Mouse (Mus musculus): ENCODE measurements around the gene Ythdf1. TPM values are rescaled to one million over a fixed set of nuclear protein-coding genes. Genes with fewer than 3 reads are reported as not detected.
A peak's percentile ranks its signal among the peaks of the same experiment; 100 is the strongest.

Gene Ythdf1
- 10 to 100 TPM; 54.8 to 66.4 TPM for total RNA-seq (2021)

DNA sequence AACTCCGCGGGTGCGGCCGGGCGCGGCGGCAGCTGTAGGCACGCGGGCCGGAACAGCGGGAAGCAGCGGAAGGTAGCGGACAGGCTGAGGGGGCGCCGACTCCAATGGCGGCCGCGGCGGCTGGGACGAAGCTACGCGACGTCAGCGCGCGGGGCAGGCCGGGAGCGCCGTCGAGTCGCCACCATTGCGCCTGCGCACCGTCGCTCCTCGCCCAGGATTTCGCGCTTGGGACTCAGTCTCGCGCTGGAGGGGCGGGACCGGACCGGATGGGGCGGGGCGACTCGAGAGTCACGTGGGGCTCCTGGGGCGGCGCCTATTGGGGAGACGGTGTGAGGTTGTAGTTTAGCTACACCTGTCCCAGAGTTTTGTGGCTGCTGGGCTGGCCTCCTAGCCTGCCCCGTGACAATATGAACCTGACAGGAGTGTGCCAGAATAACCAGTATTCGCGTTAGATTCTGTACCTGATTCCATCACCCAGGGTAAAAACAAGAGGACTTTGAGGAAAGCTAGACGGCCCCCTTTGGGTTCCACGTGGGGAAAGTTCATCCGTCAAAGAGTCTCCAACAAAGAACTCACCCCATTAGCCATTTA is at the start of gene Ythdf1:
TSS of gene Ythdf1 (minus strand) at position 140 of the 591 bp plus-strand sequence.
- intact Hi-C loops (cut with DNase I), result loop anchor here (10.0 kb wide), 1 partner anchor 144 kb away; no protein-coding TSS in a partner anchor
- DNase-seq, result peak; percentile 99

GRCm38 (mm10) chr2:180967010-180967763 is 46.4 kb upstream of the Ythdf1 start, which contains the start of gene Arfgap1:
Arfgap1 (plus strand) TSS chr2:180967225.
- intact Hi-C loops (cut with DNase I), result no loop called here
- peak; percentile 95 for DNase-seq

- peak; percentile 26 for DNase-seq
- intact Hi-C loops (cut with DNase I), result no loop called here
These were observed 45.5 kb upstream of the Ythdf1 start for GRCm38 (mm10) chr2:180966092-180966882.

GRCm38 (mm10) chr2:180963956-180964355 is 43.2 kb upstream of the Ythdf1 start:
- DNase-seq, result peak; percentile 81
- intact Hi-C loops (cut with DNase I), result loop anchor here (5.0 kb wide), 1 partner anchor 37 kb away; the partner anchor contains the start of gene Birc7

DNA sequence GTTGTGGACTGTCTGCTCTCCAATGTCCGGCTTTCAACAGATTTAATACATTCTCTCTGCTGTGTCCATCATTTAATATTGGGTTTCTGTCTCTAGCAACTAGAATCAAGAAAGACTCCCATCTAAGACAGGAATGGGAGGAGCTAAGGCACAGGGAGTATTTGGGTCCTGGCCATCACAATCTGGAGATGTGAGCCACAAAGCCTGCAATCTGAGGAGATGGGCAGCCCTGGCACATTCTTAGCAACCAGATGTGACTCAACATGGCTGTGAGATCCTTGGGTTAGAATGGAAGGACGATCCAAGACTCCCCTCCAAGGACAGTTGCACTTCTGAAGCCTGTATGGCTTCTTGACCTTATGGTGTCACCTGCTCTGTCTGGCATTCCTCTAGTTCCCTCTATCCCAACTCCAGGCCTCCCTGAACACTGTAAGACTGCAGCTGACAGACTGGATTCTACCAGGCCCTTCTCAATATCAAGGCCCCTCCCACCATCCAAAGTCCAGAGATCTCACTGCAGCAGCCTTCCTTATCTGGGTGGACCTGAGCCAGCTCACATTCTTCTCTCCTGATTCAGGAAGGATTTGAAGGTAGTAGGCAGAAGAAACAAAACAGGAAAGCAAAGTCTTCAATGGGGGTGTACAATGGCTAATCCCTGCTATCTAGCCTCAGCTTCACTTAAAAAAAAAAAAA is 42.0 kb upstream of the Ythdf1 start:
- intact Hi-C loops (cut with DNase I), result loop anchor here (5.0 kb wide), 1 partner anchor 35 kb away; the partner anchor contains the start of gene Birc7

GRCm38 (mm10) chr2:180960187-180960586 is 39.4 kb upstream of the Ythdf1 start:
- DNase-seq, result no peak
- intact Hi-C loops (cut with DNase I), result loop anchor here (5.0 kb wide), 1 partner anchor 33 kb away; the partner anchor contains the start of gene Birc7

More for the DNA sequence above, 42.0 kb upstream of the Ythdf1 start:
- DNase-seq, result no peak

GRCm38 (mm10) chr2:180959605-180960004 is 38.9 kb upstream of the Ythdf1 start:
- intact Hi-C loops (cut with DNase I), result loop anchor here (5.0 kb wide), 1 partner anchor 32 kb away; the partner anchor contains the start of gene Birc7
- no peak for DNase-seq

DNA sequence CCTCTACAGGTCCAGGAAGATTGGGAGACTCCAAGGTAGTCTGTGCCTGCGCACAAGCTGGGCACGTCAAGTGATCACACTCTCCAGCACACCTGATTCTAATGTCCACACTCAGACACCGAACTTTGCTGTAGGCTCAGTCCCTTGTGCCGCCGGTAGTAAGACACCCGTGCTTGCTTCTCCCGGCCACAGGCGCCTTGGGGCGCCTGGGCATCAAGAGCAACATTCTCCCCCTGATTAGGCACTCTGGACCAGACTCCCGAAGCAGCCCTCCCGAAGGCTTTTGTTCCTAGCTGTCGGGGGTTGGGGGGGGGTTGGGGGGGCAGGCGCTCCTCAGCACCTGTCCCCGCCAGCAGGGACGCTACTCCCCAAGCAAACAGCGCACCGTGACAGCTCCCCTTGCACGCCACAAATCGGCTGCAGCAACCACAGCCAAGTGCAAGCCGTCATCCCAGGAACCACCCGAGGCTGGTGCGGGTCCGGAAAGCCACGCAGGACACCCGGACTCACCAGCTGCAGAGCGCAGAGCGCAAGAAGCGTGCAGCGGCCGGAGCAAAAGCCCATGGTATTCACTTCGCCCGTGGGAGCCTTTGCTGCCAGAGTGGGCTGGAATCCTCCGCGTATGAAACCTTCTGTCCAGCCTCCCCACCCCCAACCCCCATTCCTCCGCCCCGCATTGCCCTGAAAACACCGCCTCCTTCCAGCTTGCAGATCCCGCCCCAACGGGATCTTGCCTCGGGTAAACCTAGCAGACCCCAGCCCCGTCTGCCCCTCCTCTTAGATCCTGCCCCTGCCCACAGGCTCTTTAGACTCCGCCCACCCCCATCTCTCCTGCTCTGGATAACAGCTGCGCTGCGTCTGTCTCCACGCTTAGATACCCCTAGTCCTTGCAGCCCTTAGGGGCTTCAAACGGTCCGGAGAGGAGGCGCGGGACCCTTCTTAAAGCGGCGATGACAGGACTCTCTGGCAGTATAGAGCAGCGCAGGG is 33.6 kb upstream of the Ythdf1 start, which contains the start of gene Nkain4:
TSS of gene Nkain4 (minus strand) at position 639 of the 987 bp plus-strand sequence.
- intact Hi-C loops (cut with DNase I), result no loop called here
- DNase-seq, result peak; percentile 91

GRCm38 (mm10) chr2:180953638-180954037 is 32.9 kb upstream of the Ythdf1 start:
- no peak for DNase-seq
- intact Hi-C loops (cut with DNase I), result no loop called here

GRCm38 (mm10) chr2:180952731-180953171 is 32.0 kb upstream of the Ythdf1 start:
- peak; percentile 74 for DNase-seq
- intact Hi-C loops (cut with DNase I), result no loop called here

- no peak for DNase-seq
- intact Hi-C loops (cut with DNase I), result no loop called here
These were observed 29.2 kb upstream of the Ythdf1 start for GRCm38 (mm10) chr2:180949947-180950346.

DNA sequence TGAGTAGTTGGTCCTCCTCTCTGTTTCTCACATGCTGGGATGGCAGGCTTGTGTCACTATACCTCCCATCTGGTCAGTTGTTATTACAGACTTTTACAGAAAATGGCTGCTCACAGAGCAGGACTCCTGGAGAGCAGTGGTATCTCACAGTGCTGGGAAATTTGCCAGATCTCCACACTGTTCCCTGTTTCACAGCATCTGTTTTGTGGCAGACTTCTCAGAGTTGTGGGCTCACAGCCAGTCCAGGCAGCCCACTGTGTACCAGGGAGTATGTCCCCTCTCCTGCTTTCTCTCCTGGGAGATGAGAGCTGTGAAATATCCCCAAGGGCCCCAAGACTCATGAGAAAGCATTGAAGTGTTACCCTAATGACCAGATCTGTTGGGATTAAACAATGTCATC is 21.1 kb upstream of the Ythdf1 start:
- intact Hi-C loops (cut with DNase I), result no loop called here
- peak; percentile 28 for DNase-seq

DNA sequence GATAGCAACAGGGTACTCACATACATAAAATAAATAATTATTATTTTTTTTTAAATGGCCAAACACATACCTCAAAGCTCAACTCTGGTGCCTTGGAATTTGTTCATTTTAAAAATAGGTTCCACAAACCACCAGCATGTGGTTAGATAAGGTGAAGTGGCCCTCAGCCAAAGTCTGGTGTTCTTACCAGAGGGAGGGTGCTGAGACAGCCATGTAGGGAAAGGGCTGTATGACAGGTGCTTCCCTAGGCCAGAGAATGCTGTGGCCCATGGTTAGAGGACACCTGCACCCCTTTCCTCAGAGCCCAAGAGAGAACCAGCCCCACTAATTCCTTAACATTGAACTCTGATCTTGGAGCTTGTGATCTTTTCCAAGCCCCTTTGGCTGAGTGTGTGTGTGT is 19.4 kb upstream of the Ythdf1 start:
- DNase-seq, result no peak
- intact Hi-C loops (cut with DNase I), result no loop called here

GRCm38 (mm10) chr2:180932418-180932817 is 11.7 kb upstream of the Ythdf1 start:
- intact Hi-C loops (cut with DNase I), result no loop called here
- DNase-seq, result no peak

DNA sequence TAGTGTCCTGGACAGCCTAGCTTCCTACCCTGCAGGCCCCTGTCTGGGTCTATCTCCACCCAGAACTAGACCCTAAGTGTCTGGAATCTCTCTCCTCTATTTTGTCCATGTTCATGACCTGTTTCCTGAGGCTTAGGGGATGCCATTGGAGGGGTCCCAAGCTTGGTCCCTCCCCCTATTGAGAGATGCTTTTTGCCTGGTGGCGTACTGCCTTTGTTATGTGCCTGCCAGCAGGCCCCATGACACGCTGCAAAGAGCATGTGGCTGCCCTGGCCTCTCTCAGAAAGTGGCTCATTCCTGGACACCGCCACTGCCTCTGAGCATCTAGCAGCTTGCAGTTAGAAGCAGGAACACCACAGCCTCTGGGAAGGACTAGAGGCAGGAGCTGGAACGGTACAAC is 8.0 kb upstream of the Ythdf1 start, which contains the start of gene Birc7:
TSS of gene Birc7 (plus strand) at position 301 of the 400 bp plus-strand sequence.
- DNase-seq, result no peak
- intact Hi-C loops (cut with DNase I), result loop anchor here (5.0 to 10.0 kb wide), 2 partner anchors 34 to 136 kb away; no protein-coding TSS in a partner anchor

- peak; percentile 75 for DNase-seq
- intact Hi-C loops (cut with DNase I), result loop anchor here (5.0 to 10.0 kb wide), 2 partner anchors 37 to 140 kb away; no protein-coding TSS in a partner anchor
These were observed 4.4 kb upstream of the Ythdf1 start for GRCm38 (mm10) chr2:180925176-180925575.

- DNase-seq, result no peak
- intact Hi-C loops (cut with DNase I), result loop anchor here (10.0 kb wide), 1 partner anchor 142 kb away; no protein-coding TSS in a partner anchor
These were observed 2.0 kb upstream of the Ythdf1 start for GRCm38 (mm10) chr2:180922739-180923138.
